Comparison of ENCODE assay signal across 10 mouse cellular contexts in the genomic region with DNA sequence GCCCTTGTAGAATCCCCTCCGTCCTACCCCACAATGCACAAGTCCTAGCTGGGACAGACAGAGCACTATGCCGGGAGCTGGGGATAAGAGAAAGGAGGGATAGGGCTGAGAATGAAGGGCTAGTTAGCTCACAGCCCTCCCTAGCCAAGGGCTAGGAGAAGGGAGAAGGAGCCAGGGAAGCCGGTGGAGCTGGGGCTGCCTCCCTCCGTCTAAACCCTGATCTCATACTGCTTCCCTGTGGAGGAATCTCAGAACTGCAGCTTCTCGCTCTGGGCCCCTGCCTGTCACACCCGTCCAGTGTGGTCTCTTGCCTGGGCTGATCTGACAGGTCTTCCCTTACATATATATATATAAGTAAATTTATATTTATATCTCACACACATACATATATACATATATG.
DNase-seq lines count a peak whose midpoint lies in the region; ATAC-seq and TF ChIP-seq lines count a peak whose summit lies in the region.
"Had no signal": no experiment of that assay in that cellular context is flagged by ENCODE, and none has a peak within 500 bp of the region (broad histone marks: within the 10 kb centered on the region; RNA-seq: fewer than 3 reads in every experiment).

No protein-coding gene starts in this region.

- H3K9me3 ChIP-seq in limb, embryonic 15.5 days: no peaks in the 10 kb centered on the region
- no peaks in the 10 kb centered on the region for H3K9me3 ChIP-seq in midbrain, embryonic 15.5 days
- H3K9me3 ChIP-seq: G1E; liver, embryonic 13.5 days had no signal

- no peak overlapping the region for H3K27ac ChIP-seq in bone marrow, adult 2 months (ENCODE audit: control insufficient read depth, insufficient read depth, low read depth, low read length, poor library complexity)
- H3K27ac ChIP-seq in limb, embryonic 15.5 days: no peak overlapping the region
- no peak overlapping the region for H3K27ac ChIP-seq in midbrain, embryonic 15.5 days
- H3K27ac ChIP-seq: liver, embryonic 13.5 days had no signal

- H3K27me3 ChIP-seq in limb, embryonic 15.5 days: peaks cover 30% of the 10 kb centered on the region; the same call in 1 of the 2 replicates
- no peaks in the 10 kb centered on the region for H3K27me3 ChIP-seq in midbrain, embryonic 15.5 days (replicated peaks)

- no peak overlapping the region for H3K4me3 ChIP-seq in bone marrow, adult 2 months (replicated peaks; ENCODE audit: control insufficient read depth, low read depth, low read length)
- H3K4me3 ChIP-seq in limb, embryonic 15.5 days: no peak overlapping the region
- no peak overlapping the region for H3K4me3 ChIP-seq in midbrain, embryonic 15.5 days
- H3K4me3 ChIP-seq: liver, embryonic 13.5 days had no signal

- no peaks in the 10 kb centered on the region for H3K36me3 ChIP-seq in limb, embryonic 15.5 days
- H3K36me3 ChIP-seq in midbrain, embryonic 15.5 days (replicated peaks): no peaks in the 10 kb centered on the region
- H3K36me3 ChIP-seq: G1E; liver, embryonic 13.5 days had no signal

- peak; percentile 38; the same call in 1 of the 2 replicates for TF ChIP-seq CTCF in bone marrow, adult 2 months (IDR thresholded peaks at IDR 0.05; ENCODE audit: control insufficient read depth, insufficient read depth, low read length)

- intact Hi-C loops in gastrocnemius, postnatal 14 days (cut with DNase I; ENCODE audit: low total_unique reads): loop anchor here (10.0 kb wide), 1 partner anchor 89 kb away; no protein-coding TSS in a partner anchor

- DNase-seq in gastrocnemius, postnatal 14 days: peak; percentile 37
- DNase-seq in gastrocnemius, adult 18-20 months (ENCODE audit: low spot score): no peak
- DNase-seq in frontal cortex, postnatal 25 days (ENCODE audit: low spot score in 2 of 2): peak; percentile 31 to 42
- DNase-seq in kidney, adult 11 months: peak; percentile 43
- DNase-seq in adipocyte (ENCODE audit: low spot score): no peak
- DNase-seq: liver, embryonic 13.5 days had no signal

- no peak overlapping the region for H3K9ac ChIP-seq in limb, embryonic 15.5 days
- H3K9ac ChIP-seq in midbrain, embryonic 15.5 days: no peak overlapping the region
- H3K9ac ChIP-seq: liver, embryonic 13.5 days had no signal

- no peak for ATAC-seq in limb, embryonic 15.5 days (ENCODE audit: insufficient number of reproducible peaks, low FRiP score, low TSS enrichment, low read depth)
- 0 out of 2 replicates have a peak, but pooled peaks have one; percentile 30 for ATAC-seq in midbrain, embryonic 15.5 days (replicated peaks)

- 21% methylated on average over 6 of the region's 6 CpGs for WGBS in bone marrow, adult 2 months
- 3% methylated on average over 6 of the region's 6 CpGs for whole genome bisulfite sequencing in limb, embryonic 15.5 days
- WGBS in midbrain, embryonic 15.5 days: 6% methylated on average over 6 of the region's 6 CpGs

- H3K4me1 ChIP-seq in bone marrow, adult 2 months (ENCODE audit: control insufficient read depth, insufficient read depth, low read length): no peaks in the 10 kb centered on the region
- H3K4me1 ChIP-seq in limb, embryonic 15.5 days: no peaks in the 10 kb centered on the region
- H3K4me1 ChIP-seq in midbrain, embryonic 15.5 days: peaks cover 11% of the 10 kb centered on the region

- no peak for TF ChIP-seq POLR2A in bone marrow, adult 2 months (IDR thresholded peaks at IDR 0.05; ENCODE audit: borderline replicate concordance, control insufficient read depth, low read depth, low read length)

- peak overlapping the region; percentile 21 for H3K4me2 ChIP-seq in limb, embryonic 15.5 days
- peak overlapping the region; percentile 39 for H3K4me2 ChIP-seq in midbrain, embryonic 15.5 days
- H3K4me2 ChIP-seq: liver, embryonic 13.5 days had no signal

Comparison
In these comparisons a context has a peak if more than half of its experiments do, and no peak if none do; other contexts are left out.
1. DNase-seq: peak in gastrocnemius, postnatal 14 days (single experiment), frontal cortex, postnatal 25 days (2 of 2) and kidney, adult 11 months (single experiment); none in gastrocnemius, adult 18-20 months (single experiment) and adipocyte (single experiment).